Mouse (Mus musculus) spleen, adult 2 months (tissue): ENCODE measurements around the gene Cerk.

Source experiments
- CTCF ChIP-seq: fragments of 200-500 bp; IDR thresholded peaks from 2 replicates; pipeline ENCODE4 v1.5.1; 2011; ENCODE audit warnings: mild to moderate bottlenecking, inconsistent platforms; ENCODE audit not compliant: insufficient read depth, insufficient read length, insufficient replicate concordance; ENCODE audit errors: extremely low read depth
- POLR2A ChIP-seq: fragments of 200-500 bp; IDR thresholded peaks from 2 replicates; pipeline ENCODE4 v1.6.1; 2011; ENCODE audit warnings: low read depth, low read length, inconsistent platforms

- TF ChIP-seq CTCF (no peak), POLR2A (no peak)
These were observed 35.3 kb downstream of the Cerk start for GRCm38 (mm10) chr15:86150593-86150992.
